Mouse (Mus musculus) myocyte (in vitro differentiated cells): ENCODE results near the gene Nell1.

ENCODE experiments used
- MAX ChIP-seq: IDR thresholded peaks from one replicate; pipeline ENCODE4 v1.6.1; 2011; ENCODE audit warnings: low read depth, mild to moderate bottlenecking, control low read depth
- SRF ChIP-seq: IDR thresholded peaks from one replicate; pipeline ENCODE4 v1.6.1; 2011; ENCODE audit warnings: low read depth; ENCODE audit not compliant: control insufficient read depth, insufficient read length
- TCF12 ChIP-seq: IDR thresholded peaks from one replicate; pipeline ENCODE4 v1.6.1; 2011; ENCODE audit warnings: mild to moderate bottlenecking, control low read depth; ENCODE audit not compliant: poor library complexity, insufficient read depth, severe bottlenecking

DNA sequence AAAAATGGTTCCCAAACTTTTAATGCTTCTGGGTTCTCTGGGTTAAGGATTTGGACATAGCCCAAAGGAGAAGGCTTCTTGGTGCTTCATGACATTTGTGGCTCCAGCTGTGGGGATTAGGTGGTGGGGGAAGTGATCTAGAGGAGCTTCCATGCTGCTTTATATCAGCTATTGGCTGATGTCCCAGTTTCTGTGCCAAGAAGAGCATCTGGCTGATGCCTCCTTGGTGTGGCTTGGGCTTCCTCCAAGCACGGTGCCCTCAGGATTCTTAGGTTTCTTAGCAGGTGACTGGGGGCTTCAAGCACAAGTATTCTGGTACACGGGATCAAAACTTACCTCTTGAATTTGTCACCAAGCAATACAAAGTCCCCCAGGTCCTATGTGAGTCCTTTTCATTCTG lies 132.6 kb downstream of the Nell1 start:
- no peak for TF ChIP-seq MAX
- no peak for TF ChIP-seq TCF12
- no peak for TF ChIP-seq SRF
